Mouse (Mus musculus) cerebellum, adult 2 months (tissue): ENCODE data around the gene Rbl2. TPM values are rescaled to one million over a fixed set of nuclear protein-coding genes. Genes with fewer than 3 reads are reported as not detected.

Source experiments
- DNase-seq, 2 experiments: peaks; one replicate each; pipeline ENCODE4 v3.0.0; 2021
- H3K27ac ChIP-seq: fragments of 200-500 bp; 2 replicates; pipeline ENCODE4 v1.5.1; 2012; ENCODE audit warnings: low read length, control low read depth, inconsistent platforms; ENCODE audit not compliant: insufficient read depth
- H3K27me3 ChIP-seq: fragments of 200-500 bp; 2 replicates; pipeline ENCODE4 v1.6.1; 2012; ENCODE audit warnings: inconsistent platforms, mild to moderate bottlenecking, low read length, moderate library complexity; ENCODE audit not compliant: control insufficient read depth, insufficient read depth
- H3K4me1 ChIP-seq: fragments of 200-500 bp; 2 replicates; pipeline ENCODE4 v1.6.1; 2011; ENCODE audit warnings: low read length; ENCODE audit not compliant: control insufficient read depth, insufficient read depth
- H3K4me3 ChIP-seq: fragments of 200-500 bp; replicated peaks from 2 replicates; pipeline ENCODE3; 2011; ENCODE audit warnings: mild to moderate bottlenecking, low read depth, low read length, control low read depth; ENCODE audit not compliant: insufficient read depth
- CTCF ChIP-seq: fragments of 200-500 bp; IDR thresholded peaks from 2 replicates; pipeline ENCODE4 v1.5.1; 2011; ENCODE audit warnings: low read depth, mild to moderate bottlenecking, control low read depth, low read length, moderate library complexity, borderline replicate concordance; ENCODE audit not compliant: insufficient read depth
- POLR2A ChIP-seq: fragments of 200-500 bp; IDR thresholded peaks from 2 replicates; pipeline ENCODE4 v1.6.1; 2011; ENCODE audit warnings: low read length, control low read depth, borderline replicate concordance; ENCODE audit not compliant: insufficient read depth
- WGBS: fragments of 180-500 bp; shearing (Covaris S2); methylation state at CpG from one replicate; pipeline ENCODE4 v1.1.7; 2018; 5-methylcytosine and 5-hydroxymethylcytosine counted together
- polyA plus RNA-seq: library from polyadenylated mRNA; depleted of rRNA; stranded (reverse); fragments of >200 nt; gene quantifications from 2 replicates; pipeline ENCODE4 v1.2.3, GENCODE M21; 2012; rRNA removed

Gene Rbl2
- polyA plus RNA-seq, result 38.1 and 39.5 TPM in 2 replicates

DNA sequence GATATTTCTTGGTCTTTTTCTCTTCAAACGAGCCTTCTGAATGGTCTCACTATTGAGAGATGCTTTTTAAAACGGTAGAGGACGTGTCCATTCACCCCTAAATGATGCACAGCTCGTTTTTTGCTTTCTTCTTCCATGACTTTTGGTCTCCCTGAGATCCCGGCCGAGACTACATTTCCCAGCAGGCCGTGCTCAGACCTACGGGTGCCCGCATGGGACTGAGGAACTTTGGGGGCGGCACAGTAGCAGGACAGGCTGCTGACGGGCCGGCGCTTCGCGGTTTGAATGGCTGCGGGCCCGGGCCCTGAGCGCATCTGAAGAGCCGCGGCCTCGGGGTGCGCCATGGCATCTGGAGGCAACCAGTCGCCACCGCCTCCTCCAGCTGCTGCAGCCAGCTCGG, at the start of gene Rbl2:
TSS of gene Rbl2 (plus strand) at position 224 of the 400 bp plus-strand sequence.
- peak; percentile 96 for DNase-seq
- Histone ChIP-seq H3K4me1 (peaks cover 4% of the 10 kb centered on the region; the same call in 1 of the 2 replicates), H3K27me3 (no peaks in the 10 kb centered on the region), H3K27ac (peak within 1 kb of the TSS; percentile 26), H3K4me3 (peak within 1 kb of the TSS; percentile 82)
- WGBS, result under 1% methylated on average over 25 of the region's 25 CpGs
- TF ChIP-seq POLR2A, result peak; percentile 41; the same call in 1 of the 2 replicates
- TF ChIP-seq CTCF, result no peak

DNA sequence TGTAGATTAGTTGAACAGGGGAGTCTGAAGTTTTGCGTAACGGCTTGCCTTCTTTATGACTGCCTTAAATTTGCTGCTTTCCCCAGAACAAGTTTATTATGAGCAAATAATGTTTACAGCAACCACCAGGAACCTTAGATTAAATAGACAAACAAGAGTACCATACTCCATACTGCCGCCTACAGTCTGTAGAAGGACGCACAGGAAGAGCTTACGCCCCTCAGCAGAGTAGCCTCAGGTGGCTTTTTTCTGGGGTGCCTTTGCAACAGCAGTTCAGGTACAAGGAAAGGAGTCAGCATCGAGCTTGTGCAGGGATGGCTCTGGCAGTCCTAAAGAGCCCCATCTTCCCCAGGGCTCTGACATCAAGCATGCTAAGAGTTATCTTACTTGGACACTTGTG, 35.4 kb upstream of the Rbl2 start:
- TF ChIP-seq POLR2A (no peak), CTCF (0 out of 2 replicates have a peak, but pooled peaks have one; percentile 10)
- no peaks in the 10 kb centered on the region for H3K27me3 ChIP-seq
- no peaks in the 10 kb centered on the region for H3K4me1 ChIP-seq
- no peak overlapping the region for H3K27ac ChIP-seq
- 87% methylated on average over 6 of the region's 6 CpGs for WGBS
- no peak overlapping the region for H3K4me3 ChIP-seq
- DNase-seq, result no peak

DNA sequence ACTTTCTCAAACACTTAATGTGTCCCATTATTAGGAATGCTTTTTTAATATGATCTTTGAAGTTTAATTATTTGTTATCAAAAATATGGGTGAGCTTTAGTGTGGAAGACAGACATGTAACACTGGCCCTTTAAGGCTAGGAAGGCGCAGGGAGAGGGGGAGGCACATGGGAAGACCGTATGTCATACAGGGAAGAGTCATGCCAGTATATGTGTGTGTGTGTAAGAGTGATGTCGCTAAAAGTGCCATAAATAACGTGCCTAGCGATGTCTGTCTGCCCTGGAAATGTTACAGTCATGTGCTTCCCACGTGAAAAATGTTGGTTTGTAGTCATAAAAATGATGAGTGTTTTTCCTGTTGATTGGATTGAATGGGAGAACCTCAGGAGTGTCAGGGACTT, 33.0 kb upstream of the Rbl2 start:
- Histone ChIP-seq H3K4me3 (no peak overlapping the region), H3K27ac (no peak overlapping the region), H3K4me1 (no peaks in the 10 kb centered on the region), H3K27me3 (no peaks in the 10 kb centered on the region)
- no peak for DNase-seq
- TF ChIP-seq CTCF, result no peak
- no peak for TF ChIP-seq POLR2A
- 75% methylated on average over 6 of the region's 6 CpGs for WGBS

DNA sequence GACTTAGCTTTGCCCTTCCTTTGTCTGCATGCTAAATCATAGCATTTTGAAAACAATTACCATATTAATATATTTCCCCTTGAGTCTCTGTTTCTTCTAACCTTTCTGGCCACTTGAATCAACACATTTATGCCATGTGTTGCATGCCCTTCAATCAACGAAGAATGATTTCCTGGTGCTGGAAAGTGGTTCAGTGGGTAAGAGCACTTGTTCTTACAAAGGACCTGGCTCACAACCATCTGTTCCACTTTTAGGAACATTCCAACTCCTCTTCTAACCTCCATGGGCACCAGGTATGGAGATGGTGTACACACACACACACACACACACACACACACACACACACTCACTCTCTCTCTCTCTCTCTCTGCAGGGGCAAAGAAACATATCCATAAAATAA, 31.2 kb upstream of the Rbl2 start:
- Histone ChIP-seq H3K27me3 (no peaks in the 10 kb centered on the region), H3K4me3 (no peak overlapping the region), H3K27ac (no peak overlapping the region), H3K4me1 (no peaks in the 10 kb centered on the region)
- no peak for DNase-seq
- WGBS, result 31% methylated on average over 1 of the region's 1 CpGs
- TF ChIP-seq POLR2A, result no peak
- no peak for TF ChIP-seq CTCF

DNA sequence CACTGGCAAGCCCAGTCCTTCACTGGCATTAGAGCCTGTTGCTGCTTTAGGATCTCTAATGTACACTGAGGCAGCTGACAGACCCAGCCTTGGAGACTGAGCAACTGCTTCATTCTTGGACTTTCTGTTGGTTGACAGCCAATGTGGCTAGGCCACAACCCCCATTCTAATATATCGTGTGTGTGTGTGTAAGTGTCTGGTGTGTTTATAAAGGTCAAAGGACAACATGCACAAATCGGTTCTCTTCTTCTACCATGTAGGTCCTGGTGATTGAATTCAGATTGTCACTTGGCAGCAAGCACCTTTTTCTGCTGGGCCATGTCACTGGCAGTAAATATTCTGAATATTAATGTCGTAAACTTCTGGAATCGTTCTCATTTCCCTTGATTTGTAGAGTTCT, 23.5 kb upstream of the Rbl2 start:
- H3K4me3 ChIP-seq, result no peak overlapping the region
- no peaks in the 10 kb centered on the region for H3K27me3 ChIP-seq
- DNase-seq, result no peak
- peaks cover 3% of the 10 kb centered on the region; the same call in 1 of the 2 replicates for H3K4me1 ChIP-seq
- TF ChIP-seq CTCF, result no peak
- no peak for TF ChIP-seq POLR2A
- WGBS, result 59% methylated on average over 4 of the region's 4 CpGs
- no peak overlapping the region for H3K27ac ChIP-seq

DNA sequence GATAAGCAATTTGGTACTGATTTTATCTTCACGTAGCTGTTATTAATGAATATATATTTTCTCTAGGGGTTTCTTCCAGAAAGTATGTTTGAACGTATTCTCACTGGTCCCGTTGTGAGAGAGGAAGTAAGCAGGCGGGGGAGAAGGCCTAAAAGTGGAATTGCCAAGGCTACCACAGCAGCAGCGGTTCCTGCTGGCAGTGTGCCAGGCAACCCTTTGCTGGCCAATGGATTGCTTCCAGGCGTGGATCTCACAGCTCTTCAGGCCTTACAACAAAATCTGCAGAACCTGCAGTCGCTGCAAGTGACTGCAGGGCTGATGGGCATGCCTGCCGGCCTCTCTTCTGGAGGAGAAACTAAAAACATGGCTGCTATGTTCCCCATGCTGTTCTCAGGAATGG, 18.8 kb upstream of the Rbl2 start:
- H3K4me1 ChIP-seq, result peaks cover 3% of the 10 kb centered on the region; the same call in 1 of the 2 replicates
- 6% methylated on average over 8 of the region's 8 CpGs for WGBS
- H3K4me3 ChIP-seq, result no peak overlapping the region
- H3K27ac ChIP-seq, result 0 out of 2 replicates have a peak overlapping the region, but pooled peaks have one; percentile 1
- H3K27me3 ChIP-seq, result no peaks in the 10 kb centered on the region
- no peak for TF ChIP-seq POLR2A
- TF ChIP-seq CTCF, result no peak
- DNase-seq, result peak; percentile 73 to 74

DNA sequence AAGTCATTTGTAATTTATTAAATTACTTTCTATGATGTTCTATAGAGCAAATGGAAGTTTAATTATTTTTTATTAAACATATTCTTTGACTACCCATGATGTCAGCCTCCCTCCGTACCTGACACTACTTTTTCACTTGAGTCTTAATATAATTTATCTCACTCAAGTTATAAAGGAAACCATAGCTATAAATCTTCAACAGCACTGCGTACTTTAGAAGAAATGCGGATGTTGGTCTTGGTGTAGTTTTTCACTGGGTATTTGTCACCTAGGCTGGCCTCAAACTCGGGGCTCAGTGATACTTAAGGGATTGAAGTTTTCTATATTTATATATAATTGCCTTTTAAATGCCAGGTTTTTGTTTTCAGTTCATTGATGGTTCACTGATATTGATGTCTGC, 15.4 kb upstream of the Rbl2 start:
- H3K27ac ChIP-seq, result no peak overlapping the region
- no peak for DNase-seq
- H3K4me3 ChIP-seq, result no peak overlapping the region
- TF ChIP-seq POLR2A (no peak), CTCF (no peak)
- no peaks in the 10 kb centered on the region for H3K27me3 ChIP-seq
- 96% methylated on average over 4 of the region's 4 CpGs for WGBS
- peaks cover 3% of the 10 kb centered on the region; the same call in 1 of the 2 replicates for H3K4me1 ChIP-seq

DNA sequence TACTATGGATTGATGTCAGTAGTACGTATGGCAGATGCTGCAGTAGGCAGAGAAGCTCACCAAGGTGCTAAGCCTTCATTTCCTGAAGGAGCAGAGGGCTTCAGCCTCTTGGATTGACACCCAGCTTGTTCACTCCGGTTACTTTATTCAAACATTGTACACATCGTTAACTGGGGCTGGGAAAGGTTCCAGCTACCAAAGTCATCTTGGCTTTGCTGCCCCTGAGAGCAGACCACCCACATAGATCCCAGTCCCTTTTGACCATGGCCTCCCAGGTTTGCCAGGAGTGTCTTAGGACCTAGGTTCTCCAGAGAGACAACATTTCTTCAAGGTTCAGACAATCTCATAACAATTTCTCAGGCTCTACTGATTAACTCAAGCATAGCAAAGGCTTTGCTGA, 13.0 kb upstream of the Rbl2 start:
- Histone ChIP-seq H3K27ac (no peak overlapping the region), H3K4me3 (no peak overlapping the region), H3K4me1 (no peaks in the 10 kb centered on the region), H3K27me3 (no peaks in the 10 kb centered on the region)
- DNase-seq, result no peak
- no peak for TF ChIP-seq CTCF
- no peak for TF ChIP-seq POLR2A
- WGBS, result 12% methylated on average over 3 of the region's 3 CpGs

DNA sequence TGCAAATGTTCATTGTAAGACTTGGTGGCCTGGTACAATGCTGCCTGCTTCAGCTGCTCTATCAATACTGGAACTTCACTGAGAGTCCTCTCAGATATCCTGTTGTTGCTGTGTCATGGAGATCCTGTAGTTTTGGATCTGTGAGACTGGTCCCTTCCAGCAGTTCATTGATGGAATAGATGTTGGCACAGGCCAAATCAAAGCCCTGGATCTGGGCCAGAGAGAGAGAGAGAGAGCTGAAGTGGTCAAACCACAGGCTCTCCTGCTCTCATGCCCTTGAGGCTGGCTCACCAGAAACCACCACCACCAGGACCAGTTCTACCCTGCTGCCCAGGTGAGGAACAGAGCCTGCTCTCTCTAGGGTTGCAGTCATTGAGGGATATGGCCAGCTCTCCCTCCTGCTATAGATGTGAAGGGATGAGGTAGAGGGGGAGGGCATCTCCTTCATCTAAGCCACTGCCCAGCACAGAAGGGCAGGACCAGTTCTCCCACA, 10.7 kb upstream of the Rbl2 start:
- TF ChIP-seq POLR2A (no peak), CTCF (no peak)
- Histone ChIP-seq H3K4me1 (no peaks in the 10 kb centered on the region), H3K27ac (no peak overlapping the region), H3K27me3 (no peaks in the 10 kb centered on the region), H3K4me3 (no peak overlapping the region)
- no peak for DNase-seq
